Mouse (Mus musculus): ENCODE data around the gene Phc2. TPM values are rescaled to one million over a fixed set of nuclear protein-coding genes. Genes with fewer than 3 reads are reported as not detected.

Gene Phc2
- polyA plus RNA-seq, 1 experiment from 2014 or later: 18.9 TPM

- Histone ChIP-seq H3K4me3 (ENCODE audit: low read length) (no peak overlapping the region), H3K4me1 (replicated peaks; ENCODE audit: control insufficient read depth, insufficient read depth, low read length) (peaks cover 3% of the 10 kb centered on the region; the same call in 1 of the 2 replicates), H3K9ac (ENCODE audit: low read length) (no peak overlapping the region), H3K36me3 (ENCODE audit: control insufficient read depth, insufficient read depth, low read length) (peaks cover 2% of the 10 kb centered on the region), H3K9me3 (ENCODE audit: control insufficient read depth, low read length) (peaks cover 5% of the 10 kb centered on the region; the same call in 1 of the 2 replicates), H3K27me3 (ENCODE audit: control insufficient read depth, insufficient read depth, low read depth, low read length) (no peaks in the 10 kb centered on the region), H3K4me2 (ENCODE audit: low read depth, low read length) (no peak overlapping the region), H3K27ac (ENCODE audit: low read length) (no peak overlapping the region)
- ATAC-seq (ENCODE audit: low read depth): no peak
- WGBS: 84% methylated on average over 20 of the region's 20 CpGs
These were observed 112.4 kb downstream of the Phc2 start for GRCm38 (mm10) chr4:128766929-128767328.

GRCm38 (mm10) chr4:128768120-128768519, 113.6 kb downstream of the Phc2 start:
- Histone ChIP-seq H3K4me2 (ENCODE audit: low read depth, low read length) (no peak overlapping the region), H3K27ac (ENCODE audit: low read length) (no peak overlapping the region), H3K27me3 (ENCODE audit: control insufficient read depth, insufficient read depth, low read depth, low read length) (no peaks in the 10 kb centered on the region), H3K4me1 (replicated peaks; ENCODE audit: control insufficient read depth, insufficient read depth, low read length) (peaks cover 3% of the 10 kb centered on the region; the same call in 1 of the 2 replicates), H3K4me3 (ENCODE audit: low read length) (no peak overlapping the region), H3K9me3 (ENCODE audit: control insufficient read depth, low read length) (peaks cover 2% of the 10 kb centered on the region; the same call in 1 of the 2 replicates), H3K36me3 (ENCODE audit: control insufficient read depth, insufficient read depth, low read length) (peaks cover 14% of the 10 kb centered on the region), H3K9ac (ENCODE audit: low read length) (no peak overlapping the region)
- 63% methylated on average over 13 of the region's 13 CpGs for WGBS
- no peak for ATAC-seq (ENCODE audit: low read depth)

- no peak for ATAC-seq (ENCODE audit: low read depth)
- Histone ChIP-seq H3K4me3 (ENCODE audit: low read length) (no peak overlapping the region), H3K4me1 (replicated peaks; ENCODE audit: control insufficient read depth, insufficient read depth, low read length) (peaks cover 3% of the 10 kb centered on the region; the same call in 1 of the 2 replicates), H3K36me3 (ENCODE audit: control insufficient read depth, insufficient read depth, low read length) (peaks cover 31% of the 10 kb centered on the region), H3K9ac (ENCODE audit: low read length) (no peak overlapping the region), H3K9me3 (ENCODE audit: control insufficient read depth, low read length) (no peaks in the 10 kb centered on the region), H3K4me2 (ENCODE audit: low read depth, low read length) (no peak overlapping the region), H3K27ac (ENCODE audit: low read length) (no peak overlapping the region), H3K27me3 (ENCODE audit: control insufficient read depth, insufficient read depth, low read depth, low read length) (no peaks in the 10 kb centered on the region)
- WGBS: 64% methylated on average over 13 of the region's 13 CpGs
These were observed 115.3 kb downstream of the Phc2 start for GRCm38 (mm10) chr4:128769569-128770355.

- Histone ChIP-seq H3K4me1 (replicated peaks; ENCODE audit: control insufficient read depth, insufficient read depth, low read length) (peaks cover 3% of the 10 kb centered on the region; the same call in 1 of the 2 replicates), H3K4me2 (ENCODE audit: low read depth, low read length) (no peak overlapping the region), H3K9me3 (ENCODE audit: control insufficient read depth, low read length) (no peaks in the 10 kb centered on the region), H3K4me3 (ENCODE audit: low read length) (no peak overlapping the region), H3K9ac (ENCODE audit: low read length) (no peak overlapping the region), H3K27ac (ENCODE audit: low read length) (no peak overlapping the region), H3K36me3 (ENCODE audit: control insufficient read depth, insufficient read depth, low read length) (peaks cover 37% of the 10 kb centered on the region), H3K27me3 (ENCODE audit: control insufficient read depth, insufficient read depth, low read depth, low read length) (no peaks in the 10 kb centered on the region)
- WGBS: 71% methylated on average over 5 of the region's 5 CpGs
- ATAC-seq (ENCODE audit: low read depth): peak; percentile 45
These were observed 116.2 kb downstream of the Phc2 start for GRCm38 (mm10) chr4:128770698-128771097.

- Histone ChIP-seq H3K27ac (ENCODE audit: low read length) (no peak overlapping the region), H3K36me3 (ENCODE audit: control insufficient read depth, insufficient read depth, low read length) (peaks cover 48% of the 10 kb centered on the region), H3K4me1 (replicated peaks; ENCODE audit: control insufficient read depth, insufficient read depth, low read length) (peaks cover 3% of the 10 kb centered on the region; the same call in 1 of the 2 replicates), H3K9me3 (ENCODE audit: control insufficient read depth, low read length) (no peaks in the 10 kb centered on the region), H3K27me3 (ENCODE audit: control insufficient read depth, insufficient read depth, low read depth, low read length) (no peaks in the 10 kb centered on the region), H3K4me2 (ENCODE audit: low read depth, low read length) (no peak overlapping the region), H3K4me3 (ENCODE audit: low read length) (no peak overlapping the region), H3K9ac (ENCODE audit: low read length) (no peak overlapping the region)
- 70% methylated on average over 11 of the region's 11 CpGs for WGBS
- no peak for ATAC-seq (ENCODE audit: low read depth)
These were observed 119.3 kb downstream of the Phc2 start for GRCm38 (mm10) chr4:128773820-128774219.

- H3K4me1 ChIP-seq (replicated peaks; ENCODE audit: control insufficient read depth, insufficient read depth, low read length): peaks cover 3% of the 10 kb centered on the region; the same call in 1 of the 2 replicates
- no peak overlapping the region for H3K9ac ChIP-seq (ENCODE audit: low read length)
- 87% methylated on average over 9 of the region's 9 CpGs for WGBS
- no peak overlapping the region for H3K27ac ChIP-seq (ENCODE audit: low read length)
- no peaks in the 10 kb centered on the region for H3K27me3 ChIP-seq (ENCODE audit: control insufficient read depth, insufficient read depth, low read depth, low read length)
- no peak overlapping the region for H3K4me2 ChIP-seq (ENCODE audit: low read depth, low read length)
- ATAC-seq (ENCODE audit: low read depth): no peak
- no peak overlapping the region for H3K4me3 ChIP-seq (ENCODE audit: low read length)
- H3K9me3 ChIP-seq (ENCODE audit: control insufficient read depth, low read length): no peaks in the 10 kb centered on the region
- H3K36me3 ChIP-seq (ENCODE audit: control insufficient read depth, insufficient read depth, low read length): peaks cover 53% of the 10 kb centered on the region
These were observed 120.0 kb downstream of the Phc2 start for GRCm38 (mm10) chr4:128774467-128774866.

- 47% methylated on average over 20 of the region's 20 CpGs for WGBS
- ATAC-seq (ENCODE audit: low read depth): peak; percentile 62
These were observed 122.2 kb downstream of the Phc2 start for GRCm38 (mm10) chr4:128776568-128777289.

GRCm38 (mm10) chr4:128777593-128777992, 123.1 kb downstream of the Phc2 start:
- ATAC-seq (ENCODE audit: low read depth): no peak
- Histone ChIP-seq H3K9ac (ENCODE audit: low read length) (no peak overlapping the region), H3K4me2 (ENCODE audit: low read depth, low read length) (no peak overlapping the region), H3K27ac (ENCODE audit: low read length) (no peak overlapping the region), H3K4me3 (ENCODE audit: low read length) (no peak overlapping the region), H3K36me3 (ENCODE audit: control insufficient read depth, insufficient read depth, low read length) (peaks cover 65% of the 10 kb centered on the region), H3K27me3 (ENCODE audit: control insufficient read depth, insufficient read depth, low read depth, low read length) (no peaks in the 10 kb centered on the region), H3K4me1 (replicated peaks; ENCODE audit: control insufficient read depth, insufficient read depth, low read length) (peaks cover 3% of the 10 kb centered on the region; the same call in 1 of the 2 replicates), H3K9me3 (ENCODE audit: control insufficient read depth, low read length) (no peaks in the 10 kb centered on the region)
- 78% methylated on average over 11 of the region's 11 CpGs for WGBS

More at GRCm38 (mm10) chr4:128776568-128777289, 122.2 kb downstream of the Phc2 start:
- Histone ChIP-seq H3K9me3 (ENCODE audit: control insufficient read depth, low read length) (no peaks in the 10 kb centered on the region), H3K4me3 (ENCODE audit: low read length) (no peak overlapping the region), H3K9ac (ENCODE audit: low read length) (no peak overlapping the region), H3K4me2 (ENCODE audit: low read depth, low read length) (no peak overlapping the region), H3K4me1 (replicated peaks; ENCODE audit: control insufficient read depth, insufficient read depth, low read length) (no peaks in the 10 kb centered on the region), H3K27me3 (ENCODE audit: control insufficient read depth, insufficient read depth, low read depth, low read length) (no peaks in the 10 kb centered on the region), H3K27ac (ENCODE audit: low read length) (no peak overlapping the region), H3K36me3 (ENCODE audit: control insufficient read depth, insufficient read depth, low read length) (peaks cover 68% of the 10 kb centered on the region)

- H3K9me3 ChIP-seq (ENCODE audit: control insufficient read depth, low read length): no peaks in the 10 kb centered on the region
- H3K4me1 ChIP-seq (replicated peaks; ENCODE audit: control insufficient read depth, insufficient read depth, low read length): peaks cover 3% of the 10 kb centered on the region; the same call in 1 of the 2 replicates
- peaks cover 62% of the 10 kb centered on the region for H3K36me3 ChIP-seq (ENCODE audit: control insufficient read depth, insufficient read depth, low read length)
- WGBS: 74% methylated on average over 7 of the region's 7 CpGs
- H3K27ac ChIP-seq (ENCODE audit: low read length): no peak overlapping the region
- H3K9ac ChIP-seq (ENCODE audit: low read length): no peak overlapping the region
- ATAC-seq (ENCODE audit: low read depth): no peak
- no peak overlapping the region for H3K4me3 ChIP-seq (ENCODE audit: low read length)
- H3K27me3 ChIP-seq (ENCODE audit: control insufficient read depth, insufficient read depth, low read depth, low read length): no peaks in the 10 kb centered on the region
- no peak overlapping the region for H3K4me2 ChIP-seq (ENCODE audit: low read depth, low read length)
These were observed 127.5 kb downstream of the Phc2 start for GRCm38 (mm10) chr4:128782037-128782436.
